Mouse (Mus musculus) midbrain, embryonic 12.5 days (tissue): ENCODE results near the gene Cdkn2aipnl. TPM values are rescaled to one million over a fixed set of nuclear protein-coding genes. Genes with fewer than 3 reads are reported as not detected.

Experiments
- ATAC-seq: fragments of 200-750 bp; cut with Nextera tagmentation; 2 replicates; pipeline ENCODE4 v1.8.0; 2017; ENCODE audit warnings: low read depth, moderate TSS enrichment, moderate library complexity; ENCODE audit not compliant: low FRiP score
- H3K27ac ChIP-seq: fragments of 300-500 bp; sonication (generic); replicated peaks from 2 replicates; pipeline ENCODE4 v1.5.1; 2016; ENCODE audit warnings: mild to moderate bottlenecking
- H3K27me3 ChIP-seq: fragments of 300-500 bp; sonication (generic); 2 replicates; pipeline ENCODE4 v1.6.1; 2016; ENCODE audit warnings: mild to moderate bottlenecking
- H3K36me3 ChIP-seq: fragments of 300-500 bp; sonication (generic); 2 replicates; pipeline ENCODE4 v1.6.1; 2016
- H3K4me1 ChIP-seq: fragments of 300-500 bp; sonication (generic); 2 replicates; pipeline ENCODE4 v1.6.1; 2016
- H3K4me2 ChIP-seq: fragments of 300-500 bp; sonication (generic); replicated peaks from 2 replicates; pipeline ENCODE4 v1.6.1; 2016; ENCODE audit warnings: mild to moderate bottlenecking, moderate library complexity
- H3K4me3 ChIP-seq: fragments of 300-500 bp; sonication (generic); 2 replicates; pipeline ENCODE4 v1.5.1; 2016; ENCODE audit warnings: mild to moderate bottlenecking
- H3K9ac ChIP-seq: fragments of 300-500 bp; sonication (generic); replicated peaks from 2 replicates; pipeline ENCODE4 v1.6.1; 2016; ENCODE audit warnings: mild to moderate bottlenecking, moderate library complexity
- H3K9me3 ChIP-seq: fragments of 300-500 bp; sonication (generic); 2 replicates; pipeline ENCODE4 v1.6.1; 2016; ENCODE audit warnings: mild to moderate bottlenecking
- WGBS: fragments of 180-500 bp; shearing (Covaris S2); methylation state at CpG from one replicate; pipeline ENCODE4 v1.1.7; 2016; 5-methylcytosine and 5-hydroxymethylcytosine counted together
- polyA plus RNA-seq: library from polyadenylated mRNA; unstranded; fragments of >200 nt; fragmentation: Nextera tagmentation; extraction: Ambion mirVana; gene quantifications from 2 replicates; pipeline ENCODE4 v1.2.1, GENCODE M21; 2016

Gene Cdkn2aipnl
- polyA plus RNA-seq, 1 experiment from 2014 or later: 117 TPM

- Histone ChIP-seq H3K27me3 (no peaks in the 10 kb centered on the region), H3K27ac (peak overlapping the region; percentile 94), H3K4me1 (peaks cover 39% of the 10 kb centered on the region), H3K4me3 (peak overlapping the region; percentile 83), H3K36me3 (peaks cover 30% of the 10 kb centered on the region), H3K9ac (peak overlapping the region; percentile 93), H3K4me2 (peak overlapping the region; percentile 85), H3K9me3 (no peaks in the 10 kb centered on the region)
- WGBS: 0% methylated on average over 29 of the region's 29 CpGs
- peak; percentile 29 for ATAC-seq
Observed at GRCm38 (mm10) chr11:51999611-52000289, 32.3 kb downstream of the Cdkn2aipnl start.

- peaks cover 40% of the 10 kb centered on the region for H3K4me1 ChIP-seq
- ATAC-seq: peak; percentile 75
- peaks cover 23% of the 10 kb centered on the region for H3K36me3 ChIP-seq
- H3K9me3 ChIP-seq: no peaks in the 10 kb centered on the region
- no peaks in the 10 kb centered on the region for H3K27me3 ChIP-seq
- WGBS: under 1% methylated on average over 46 of the region's 63 CpGs
- H3K9ac ChIP-seq: peak within 1 kb of the TSS; percentile 93
- H3K27ac ChIP-seq: peak within 1 kb of the TSS; percentile 94
- peak within 1 kb of the TSS; percentile 83 for H3K4me3 ChIP-seq
- peak within 1 kb of the TSS; percentile 85 for H3K4me2 ChIP-seq
Observed at GRCm38 (mm10) chr11:52000290-52000962, 33.0 kb downstream of the Cdkn2aipnl start, which contains the start of gene Ube2b. Gene Ube2b (minus strand): TSS chr11:52000762.

- Histone ChIP-seq H3K4me3 (peak overlapping the region; percentile 83; the same call in 1 of the 2 replicates), H3K36me3 (peaks cover 14% of the 10 kb centered on the region), H3K4me1 (peaks cover 49% of the 10 kb centered on the region), H3K9me3 (no peaks in the 10 kb centered on the region), H3K9ac (no peak overlapping the region), H3K27ac (peak overlapping the region; percentile 94), H3K27me3 (no peaks in the 10 kb centered on the region), H3K4me2 (peak overlapping the region; percentile 85)
- 73% methylated on average over 10 of the region's 10 CpGs for WGBS
- no peak for ATAC-seq
Observed at GRCm38 (mm10) chr11:52001341-52001740, 33.9 kb downstream of the Cdkn2aipnl start.

GRCm38 (mm10) chr11:52001861-52002260 is 34.4 kb downstream of the Cdkn2aipnl start:
- no peak overlapping the region for H3K9ac ChIP-seq
- ATAC-seq: no peak
- H3K9me3 ChIP-seq: no peaks in the 10 kb centered on the region
- 94% methylated on average over 8 of the region's 8 CpGs for WGBS
- H3K27ac ChIP-seq: no peak overlapping the region
- no peaks in the 10 kb centered on the region for H3K27me3 ChIP-seq
- peaks cover 9% of the 10 kb centered on the region for H3K36me3 ChIP-seq
- H3K4me3 ChIP-seq: no peak overlapping the region
- no peak overlapping the region for H3K4me2 ChIP-seq
- H3K4me1 ChIP-seq: peaks cover 47% of the 10 kb centered on the region

GRCm38 (mm10) chr11:52002842-52003504 is 35.5 kb downstream of the Cdkn2aipnl start:
- no peak for ATAC-seq
- peak overlapping the region; percentile 82 for H3K9ac ChIP-seq
- H3K4me1 ChIP-seq: peaks cover 38% of the 10 kb centered on the region
- H3K4me3 ChIP-seq: peak overlapping the region; percentile 83
- no peaks in the 10 kb centered on the region for H3K27me3 ChIP-seq
- no peaks in the 10 kb centered on the region for H3K9me3 ChIP-seq
- H3K27ac ChIP-seq: peak overlapping the region; percentile 89
- peak overlapping the region; percentile 67 for H3K4me2 ChIP-seq
- WGBS: 81% methylated on average over 13 of the region's 13 CpGs
- 0 out of 2 replicates have a peak, but pooled peaks cover 4% of the 10 kb centered on the region for H3K36me3 ChIP-seq

GRCm38 (mm10) chr11:52003505-52003771 is 36.0 kb downstream of the Cdkn2aipnl start:
- Histone ChIP-seq H3K9ac (peak overlapping the region; percentile 82), H3K36me3 (0 out of 2 replicates have a peak, but pooled peaks cover 4% of the 10 kb centered on the region), H3K9me3 (no peaks in the 10 kb centered on the region), H3K27ac (peak overlapping the region; percentile 89), H3K4me1 (peaks cover 33% of the 10 kb centered on the region), H3K27me3 (no peaks in the 10 kb centered on the region), H3K4me2 (peak overlapping the region; percentile 67), H3K4me3 (peak overlapping the region; percentile 83)
- 19% methylated on average over 4 of the region's 4 CpGs for WGBS
- ATAC-seq: no peak

- WGBS: under 1% methylated on average over 51 of the region's 51 CpGs
- H3K27ac ChIP-seq: peak within 1 kb of the TSS; percentile 89
- ATAC-seq: peak; percentile 89
- peak within 1 kb of the TSS; percentile 82 for H3K9ac ChIP-seq
- 0 out of 2 replicates have a peak, but pooled peaks cover 4% of the 10 kb centered on the region for H3K36me3 ChIP-seq
- no peaks in the 10 kb centered on the region for H3K9me3 ChIP-seq
- H3K4me2 ChIP-seq: peak within 1 kb of the TSS; percentile 67
- H3K27me3 ChIP-seq: no peaks in the 10 kb centered on the region
- peak within 1 kb of the TSS; percentile 83 for H3K4me3 ChIP-seq
- H3K4me1 ChIP-seq: peaks cover 28% of the 10 kb centered on the region
Observed at GRCm38 (mm10) chr11:52003772-52004528, 36.5 kb downstream of the Cdkn2aipnl start, which contains the start of gene Cdkl3. Gene Cdkl3 (plus strand): TSS chr11:52004221.

GRCm38 (mm10) chr11:52005586-52005985 is 38.1 kb downstream of the Cdkn2aipnl start:
- Histone ChIP-seq H3K4me3 (0 out of 2 replicates have a peak overlapping the region, but pooled peaks have one; percentile 12), H3K27me3 (no peaks in the 10 kb centered on the region), H3K9ac (no peak overlapping the region), H3K4me1 (peaks cover 24% of the 10 kb centered on the region), H3K27ac (no peak overlapping the region), H3K4me2 (peak overlapping the region; percentile 30), H3K36me3 (0 out of 2 replicates have a peak, but pooled peaks cover 4% of the 10 kb centered on the region), H3K9me3 (no peaks in the 10 kb centered on the region)
- WGBS: 71% methylated on average over 2 of the region's 2 CpGs
- ATAC-seq: no peak

- no peak overlapping the region for H3K4me2 ChIP-seq
- no peak overlapping the region for H3K9ac ChIP-seq
- H3K36me3 ChIP-seq: 0 out of 2 replicates have a peak, but pooled peaks cover 4% of the 10 kb centered on the region
- no peak for ATAC-seq
- no peaks in the 10 kb centered on the region for H3K9me3 ChIP-seq
- no peak overlapping the region for H3K27ac ChIP-seq
- H3K4me3 ChIP-seq: no peak overlapping the region
- 92% methylated on average over 11 of the region's 11 CpGs for WGBS
- H3K4me1 ChIP-seq: peaks cover 3% of the 10 kb centered on the region; the same call in 1 of the 2 replicates
- no peaks in the 10 kb centered on the region for H3K27me3 ChIP-seq
Observed at GRCm38 (mm10) chr11:52011011-52011410, 43.5 kb downstream of the Cdkn2aipnl start.

- Histone ChIP-seq H3K4me3 (no peak overlapping the region), H3K27ac (no peak overlapping the region), H3K36me3 (0 out of 2 replicates have a peak, but pooled peaks cover 4% of the 10 kb centered on the region), H3K4me2 (no peak overlapping the region), H3K4me1 (no peaks in the 10 kb centered on the region), H3K9ac (no peak overlapping the region), H3K27me3 (no peaks in the 10 kb centered on the region), H3K9me3 (no peaks in the 10 kb centered on the region)
- 78% methylated on average over 5 of the region's 5 CpGs for WGBS
- no peak for ATAC-seq
Observed at GRCm38 (mm10) chr11:52011541-52011940, 44.1 kb downstream of the Cdkn2aipnl start.

GRCm38 (mm10) chr11:52018217-52018616 is 50.8 kb downstream of the Cdkn2aipnl start:
- H3K27me3 ChIP-seq: no peaks in the 10 kb centered on the region
- H3K4me1 ChIP-seq: no peaks in the 10 kb centered on the region
- H3K27ac ChIP-seq: no peak overlapping the region
- H3K36me3 ChIP-seq: no peaks in the 10 kb centered on the region
- 87% methylated on average over 9 of the region's 9 CpGs for WGBS
- H3K9ac ChIP-seq: no peak overlapping the region
- no peak for ATAC-seq
- H3K4me3 ChIP-seq: no peak overlapping the region
- H3K9me3 ChIP-seq: no peaks in the 10 kb centered on the region
- no peak overlapping the region for H3K4me2 ChIP-seq
